Mouse (Mus musculus) limb, embryonic 14.5 days (tissue): ENCODE results near the gene Uox. TPM values are rescaled to one million over a fixed set of nuclear protein-coding genes. Genes with fewer than 3 reads are reported as not detected.

Experiments used
- ATAC-seq: fragments of 200-750 bp; cut with Nextera tagmentation; 2 replicates; pipeline ENCODE4 v1.8.0; 2017; ENCODE audit warnings: low read depth, moderate number of reproducible peaks, moderate TSS enrichment; ENCODE audit not compliant: low FRiP score
- DNase-seq: peaks from one replicate; pipeline ENCODE4 v3.0.0-alpha.2; 2015; ENCODE audit warnings: low spot score
- H3K27ac ChIP-seq: fragments of 300-500 bp; sonication (generic); replicated peaks from 2 replicates; pipeline ENCODE4 v1.5.1; 2014; ENCODE audit warnings: low read depth, mild to moderate bottlenecking, low read length, moderate library complexity, mixed read lengths
- H3K27me3 ChIP-seq: fragments of 300-500 bp; sonication (generic); 2 replicates; pipeline ENCODE4 v1.6.1; 2014; ENCODE audit warnings: low read length, mixed read lengths; ENCODE audit not compliant: control insufficient read depth, insufficient read depth
- H3K36me3 ChIP-seq: fragments of 300-500 bp; sonication (generic); 2 replicates; pipeline ENCODE4 v1.6.1; 2014; ENCODE audit warnings: mild to moderate bottlenecking, low read length, moderate library complexity, mixed read lengths; ENCODE audit not compliant: control insufficient read depth, insufficient read depth
- H3K4me1 ChIP-seq: fragments of 300-500 bp; sonication (generic); 2 replicates; pipeline ENCODE4 v1.6.1; 2014; ENCODE audit warnings: antibody characterized with exemption, low read length, mixed read lengths; ENCODE audit not compliant: control insufficient read depth, insufficient read depth
- H3K4me2 ChIP-seq: fragments of 300-500 bp; sonication (generic); replicated peaks from 2 replicates; pipeline ENCODE4 v1.6.1; 2014; ENCODE audit warnings: low read depth, mild to moderate bottlenecking, low read length, moderate library complexity; ENCODE audit not compliant: severe bottlenecking
- H3K4me3 ChIP-seq: fragments of 300-500 bp; sonication (generic); replicated peaks from 2 replicates; pipeline ENCODE4 v1.5.1; 2014; ENCODE audit warnings: low read length
- H3K9ac ChIP-seq: fragments of 300-500 bp; sonication (generic); 2 replicates; pipeline ENCODE4 v1.6.1; 2014; ENCODE audit warnings: mild to moderate bottlenecking, low read depth, low read length, moderate library complexity; ENCODE audit not compliant: severe bottlenecking
- H3K9me3 ChIP-seq: fragments of 300-500 bp; sonication (generic); 2 replicates; pipeline ENCODE4 v1.6.1; 2016; ENCODE audit warnings: low read length; ENCODE audit not compliant: control insufficient read depth
- POLR2A ChIP-seq: fragments of 200-500 bp; IDR thresholded peaks from 2 replicates; pipeline ENCODE4 v1.8.0; 2012; ENCODE audit warnings: inconsistent platforms, mild to moderate bottlenecking, moderate library complexity, borderline replicate concordance; ENCODE audit not compliant: insufficient read depth, insufficient read length; ENCODE audit errors: extremely low read depth
- WGBS: fragments of 180-500 bp; shearing (Covaris S2); extraction: QIAGEN DNeasy Blood & Tissue Kit; methylation state at CpG from one replicate; pipeline ENCODE4 v1.1.7; 2014; 5-methylcytosine and 5-hydroxymethylcytosine counted together
- polyA plus RNA-seq, 2 experiments: library from polyadenylated mRNA; depleted of rRNA in 1 of 2; stranded (reverse) in 1 of 2; unstranded in 1 of 2; fragments of >200 nt; fragmentation: Nextera tagmentation in 1 of 2; extraction: Ambion mirVana in 1 of 2; gene quantifications; 2 replicates each; pipeline versions ENCODE4 v1.2.1 to v1.2.3; 2012 to 2014

Uox gene
- polyA plus RNA-seq, 2 experiments, result 0.19 to 0.66 TPM

DNA sequence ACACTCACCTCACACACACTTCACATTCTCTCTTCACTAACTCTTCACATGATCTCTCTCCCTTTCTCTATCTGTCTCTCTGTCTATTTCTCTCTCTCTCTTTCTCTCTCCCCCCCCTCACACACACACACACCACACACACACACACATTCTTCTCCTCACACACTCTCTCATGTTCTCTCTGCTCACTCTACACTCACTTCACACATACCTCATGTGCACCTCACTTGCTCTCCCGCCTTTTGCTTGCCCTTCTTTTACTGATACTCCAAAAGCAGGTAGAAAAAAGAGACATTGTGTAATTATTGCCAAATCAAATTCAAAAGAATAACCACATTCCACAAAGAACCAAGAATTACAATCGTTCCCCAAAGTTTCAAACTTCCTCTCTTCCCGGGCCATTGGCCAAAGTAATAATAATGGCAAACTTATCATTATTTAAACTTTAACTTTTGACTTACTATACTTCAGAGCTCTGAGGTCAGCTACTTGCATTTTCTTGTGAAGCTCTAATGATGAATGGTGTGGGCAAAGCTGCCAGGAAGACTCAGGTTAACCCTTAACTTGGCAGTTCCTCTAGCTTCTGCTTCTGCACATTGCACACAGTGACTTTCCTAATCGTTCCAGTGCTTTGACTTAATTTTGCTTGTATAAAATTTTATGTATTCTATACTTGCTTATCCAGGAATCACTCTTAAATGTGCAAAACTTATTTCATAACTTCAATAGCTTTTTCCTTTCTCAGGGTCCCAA is 29.5 kb upstream of the Uox start:
- no peaks in the 10 kb centered on the region for H3K9me3 ChIP-seq
- no peaks in the 10 kb centered on the region for H3K27me3 ChIP-seq
- no peak overlapping the region for H3K27ac ChIP-seq
- H3K4me2 ChIP-seq, result no peak overlapping the region
- WGBS, result 69% methylated on average over 4 of the region's 4 CpGs
- no peaks in the 10 kb centered on the region for H3K4me1 ChIP-seq
- DNase-seq, result no peak
- TF ChIP-seq POLR2A, result no peak
- H3K36me3 ChIP-seq, result no peaks in the 10 kb centered on the region
- ATAC-seq, result no peak
- H3K9ac ChIP-seq, result no peak overlapping the region
- no peak overlapping the region for H3K4me3 ChIP-seq

DNA sequence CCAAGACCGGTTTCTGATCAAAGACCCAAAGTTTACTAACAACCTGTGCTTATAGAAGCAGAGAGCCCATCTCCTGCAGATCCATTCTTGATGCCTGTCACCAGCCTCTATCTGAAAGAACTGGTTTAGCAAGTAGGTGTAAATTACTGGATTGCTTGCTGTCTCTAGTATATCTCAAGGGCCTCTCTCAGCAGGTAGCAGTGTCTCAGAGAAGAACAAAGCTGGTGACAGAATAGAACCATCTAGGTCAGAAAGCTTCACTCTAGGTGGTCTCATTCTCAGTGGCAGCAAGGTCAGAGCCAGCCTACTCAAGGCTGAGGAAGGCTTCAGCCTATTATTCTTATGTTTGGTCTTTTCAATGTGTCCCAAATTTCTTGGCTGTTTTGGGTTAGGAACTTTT is 26.6 kb upstream of the Uox start:
- no peaks in the 10 kb centered on the region for H3K9me3 ChIP-seq
- H3K4me2 ChIP-seq, result no peak overlapping the region
- H3K4me1 ChIP-seq, result no peaks in the 10 kb centered on the region
- H3K27me3 ChIP-seq, result no peaks in the 10 kb centered on the region
- H3K27ac ChIP-seq, result no peak overlapping the region
- H3K9ac ChIP-seq, result no peak overlapping the region
- TF ChIP-seq POLR2A, result no peak
- no peaks in the 10 kb centered on the region for H3K36me3 ChIP-seq
- DNase-seq (no peak), ATAC-seq (no peak)
- 21% methylated on average over 1 of the region's 1 CpGs for WGBS
- H3K4me3 ChIP-seq, result no peak overlapping the region

DNA sequence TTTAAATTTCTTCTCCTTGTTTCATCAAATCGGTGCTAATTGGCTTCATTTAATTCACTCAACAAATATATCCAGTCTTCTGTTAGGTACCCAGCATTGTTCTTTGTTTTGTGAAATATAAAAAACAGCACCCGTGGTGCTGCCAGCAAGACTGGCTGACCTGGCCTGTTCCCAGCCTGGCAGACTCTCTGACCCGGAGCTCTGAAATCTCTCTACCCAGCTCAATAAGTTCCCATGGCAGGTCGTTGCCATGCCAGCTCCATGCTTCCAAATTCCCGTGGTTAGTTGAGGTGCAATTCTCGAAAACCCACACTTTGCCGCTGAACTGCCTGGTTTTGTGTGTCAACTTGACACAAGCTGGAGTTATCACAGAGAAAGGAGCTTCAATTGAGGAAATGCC is 15.4 kb upstream of the Uox start:
- no peak for DNase-seq

DNA sequence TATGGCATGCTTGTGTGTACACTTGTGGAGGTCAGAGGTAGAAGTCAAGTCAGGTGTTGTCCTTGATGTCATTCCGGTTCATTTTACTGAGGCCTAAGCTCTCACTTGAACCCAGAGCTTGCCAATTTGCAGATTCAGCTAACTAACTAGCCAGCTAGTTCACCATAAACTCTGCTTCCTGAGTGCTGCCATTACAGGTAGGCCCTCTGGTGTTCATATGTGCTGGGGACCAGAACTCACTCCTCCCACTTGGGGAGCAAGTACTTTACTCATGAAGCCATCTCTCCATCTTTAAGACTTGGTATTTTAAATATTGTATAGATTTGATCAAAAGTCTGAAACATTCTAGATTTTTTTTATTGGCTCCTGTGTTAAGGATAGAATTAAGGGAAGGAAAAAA is 13.7 kb upstream of the Uox start:
- no peak for ATAC-seq
- 74% methylated on average over 1 of the region's 1 CpGs for WGBS
- H3K4me2 ChIP-seq, result no peak overlapping the region

More for the DNA sequence above, 15.4 kb upstream of the Uox start:
- ATAC-seq, result no peak
- Histone ChIP-seq H3K27me3 (no peaks in the 10 kb centered on the region), H3K27ac (no peak overlapping the region), H3K4me3 (no peak overlapping the region), H3K9me3 (no peaks in the 10 kb centered on the region), H3K4me2 (no peak overlapping the region), H3K4me1 (no peaks in the 10 kb centered on the region), H3K9ac (no peak overlapping the region), H3K36me3 (no peaks in the 10 kb centered on the region)
- WGBS, result 86% methylated on average over 7 of the region's 7 CpGs
- no peak for TF ChIP-seq POLR2A

DNA sequence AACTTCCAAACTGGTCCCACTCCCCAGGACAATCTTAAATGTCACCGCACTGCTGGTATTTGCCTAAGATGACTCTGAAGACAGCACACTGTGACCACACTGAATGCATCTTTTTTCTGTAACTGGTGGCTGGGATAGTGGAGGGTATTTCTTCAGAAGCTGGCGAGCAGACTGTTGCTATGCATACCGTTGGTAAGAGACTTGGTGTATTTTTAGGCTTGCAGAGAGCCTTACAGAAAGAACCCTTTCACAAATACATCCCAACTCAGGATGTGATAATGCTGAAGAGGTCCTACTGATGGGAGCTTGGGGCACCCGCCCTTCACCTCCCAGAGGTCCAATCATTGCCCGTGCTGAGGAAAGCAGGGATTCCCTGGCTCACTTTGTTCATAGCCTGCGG is 12.7 kb upstream of the Uox start:
- Histone ChIP-seq H3K9me3 (no peaks in the 10 kb centered on the region), H3K27ac (no peak overlapping the region), H3K4me1 (no peaks in the 10 kb centered on the region), H3K4me3 (no peak overlapping the region), H3K9ac (no peak overlapping the region), H3K4me2 (no peak overlapping the region), H3K36me3 (no peaks in the 10 kb centered on the region), H3K27me3 (no peaks in the 10 kb centered on the region)
- DNase-seq (no peak), ATAC-seq (no peak)
- 71% methylated on average over 6 of the region's 6 CpGs for WGBS
- TF ChIP-seq POLR2A, result no peak

More for the DNA sequence above, 13.7 kb upstream of the Uox start:
- Histone ChIP-seq H3K36me3 (no peaks in the 10 kb centered on the region), H3K27ac (no peak overlapping the region), H3K4me1 (no peaks in the 10 kb centered on the region), H3K27me3 (no peaks in the 10 kb centered on the region), H3K9me3 (no peaks in the 10 kb centered on the region), H3K9ac (no peak overlapping the region), H3K4me3 (no peak overlapping the region)
- no peak for TF ChIP-seq POLR2A
- no peak for DNase-seq
